Mouse (Mus musculus): ENCODE measurements around the gene Egfr. TPM values are rescaled to one million over a fixed set of nuclear protein-coding genes. Genes with fewer than 3 reads are reported as not detected.

Egfr gene
- total RNA-seq (2022): 10 to 100 TPM in 1 of 4 experiments, 1 to 10 TPM in 3; 7.5 to 11.6 (median 9.4) TPM

GRCm38 (mm10) chr11:16752007-16752348 is at the start of gene Egfr:
Gene Egfr (plus strand): TSS chr11:16752203.
- DNase-seq: peak; percentile 45

- DNase-seq: no peak
These were observed 48.8 kb upstream of the Egfr start for GRCm38 (mm10) chr11:16703221-16703620.

GRCm38 (mm10) chr11:16735083-16735644 is 16.8 kb upstream of the Egfr start:
- no peak for DNase-seq

DNA sequence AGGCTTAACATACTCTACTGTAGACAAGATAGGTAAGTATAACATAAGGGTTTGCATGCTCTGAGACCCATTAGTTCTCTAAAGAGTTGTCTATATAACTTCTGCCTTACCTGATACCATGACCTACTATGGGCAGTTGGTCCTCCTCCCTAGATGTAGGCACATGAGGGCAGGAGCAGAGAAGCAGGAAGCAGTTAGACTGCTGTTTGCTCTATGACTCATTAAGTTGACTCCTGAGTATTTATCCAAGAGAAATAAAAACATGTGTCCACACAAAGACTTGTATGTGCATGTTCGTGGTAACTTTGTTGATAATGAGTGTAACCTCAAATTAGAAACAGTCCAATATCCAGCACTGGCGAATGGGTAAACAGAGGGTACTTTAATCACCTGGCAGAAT is 14.7 kb upstream of the Egfr start:
- no peak for DNase-seq

- DNase-seq: no peak
These were observed 13.3 kb upstream of the Egfr start for GRCm38 (mm10) chr11:16738691-16739090.

GRCm38 (mm10) chr11:16739155-16739554 is 12.8 kb upstream of the Egfr start:
- no peak for DNase-seq

DNA sequence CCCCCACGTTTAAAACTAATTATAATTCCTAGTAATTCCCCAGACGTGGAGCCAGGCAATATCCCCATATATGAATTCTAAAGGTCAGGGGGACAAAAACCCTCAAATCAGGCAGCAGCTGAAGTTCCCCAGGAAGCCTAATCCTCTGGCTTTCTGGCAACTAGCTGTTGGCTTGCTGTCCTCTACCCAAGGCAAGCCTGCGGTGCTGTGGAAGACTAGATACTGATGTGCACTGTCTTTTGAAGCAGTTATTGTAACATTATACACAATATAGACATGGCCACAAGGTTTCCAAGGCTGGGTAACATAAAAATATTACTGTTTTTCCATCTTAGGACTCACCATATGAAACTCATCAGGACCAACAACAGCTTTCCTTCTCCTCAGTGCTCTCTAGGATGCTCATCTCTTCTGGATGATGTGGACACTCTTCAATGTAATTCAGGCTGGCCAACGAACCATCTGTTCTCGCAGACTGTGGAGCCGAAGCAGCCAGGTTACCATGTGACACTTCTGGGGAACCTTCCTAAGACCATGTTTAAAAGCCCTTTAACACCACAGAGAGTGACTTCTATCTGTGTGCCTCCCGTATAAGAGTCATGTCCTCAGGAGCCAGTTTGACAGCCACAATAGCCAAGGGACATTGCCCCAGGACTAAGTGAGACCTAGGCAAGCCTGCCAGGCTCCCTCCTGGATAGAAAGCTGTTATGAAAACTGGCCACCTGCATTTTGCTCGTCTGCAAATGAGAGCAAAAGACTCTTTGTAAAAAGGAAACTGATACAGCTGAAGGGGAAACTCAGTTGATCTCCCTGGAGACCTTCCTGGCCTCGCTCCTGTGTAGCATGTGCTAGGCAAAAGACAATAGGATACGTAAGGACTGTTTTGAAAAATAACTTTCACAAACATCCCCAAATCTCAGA is 11.1 kb upstream of the Egfr start:
- no peak for DNase-seq

- DNase-seq: no peak
These were observed 9.8 kb upstream of the Egfr start for GRCm38 (mm10) chr11:16742251-16742650.

DNA sequence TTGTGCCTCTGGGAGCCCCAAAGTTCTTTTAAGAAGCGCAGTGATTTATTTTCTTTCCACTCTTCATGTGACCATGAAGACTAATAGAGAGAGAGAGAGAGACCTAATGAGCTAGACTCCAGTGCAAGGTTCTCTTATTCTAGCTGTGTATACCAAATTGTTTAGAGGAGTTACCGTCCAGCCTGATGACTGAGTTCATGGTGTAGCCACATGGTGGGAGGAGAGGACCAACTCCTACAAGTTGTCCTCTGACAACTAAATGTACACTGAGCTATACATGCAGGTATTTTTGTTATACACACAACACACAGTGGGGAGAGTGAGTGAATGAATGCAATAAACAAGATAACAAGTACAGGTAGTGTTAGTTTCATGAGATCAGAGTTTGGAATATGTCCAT is 9.2 kb upstream of the Egfr start:
- DNase-seq: no peak

GRCm38 (mm10) chr11:16751457-16751982 is 483 bp upstream of the Egfr start:
- DNase-seq: no peak

- DNase-seq: no peak
These were observed 548 bp downstream of the Egfr start for GRCm38 (mm10) chr11:16752349-16753153.

DNA sequence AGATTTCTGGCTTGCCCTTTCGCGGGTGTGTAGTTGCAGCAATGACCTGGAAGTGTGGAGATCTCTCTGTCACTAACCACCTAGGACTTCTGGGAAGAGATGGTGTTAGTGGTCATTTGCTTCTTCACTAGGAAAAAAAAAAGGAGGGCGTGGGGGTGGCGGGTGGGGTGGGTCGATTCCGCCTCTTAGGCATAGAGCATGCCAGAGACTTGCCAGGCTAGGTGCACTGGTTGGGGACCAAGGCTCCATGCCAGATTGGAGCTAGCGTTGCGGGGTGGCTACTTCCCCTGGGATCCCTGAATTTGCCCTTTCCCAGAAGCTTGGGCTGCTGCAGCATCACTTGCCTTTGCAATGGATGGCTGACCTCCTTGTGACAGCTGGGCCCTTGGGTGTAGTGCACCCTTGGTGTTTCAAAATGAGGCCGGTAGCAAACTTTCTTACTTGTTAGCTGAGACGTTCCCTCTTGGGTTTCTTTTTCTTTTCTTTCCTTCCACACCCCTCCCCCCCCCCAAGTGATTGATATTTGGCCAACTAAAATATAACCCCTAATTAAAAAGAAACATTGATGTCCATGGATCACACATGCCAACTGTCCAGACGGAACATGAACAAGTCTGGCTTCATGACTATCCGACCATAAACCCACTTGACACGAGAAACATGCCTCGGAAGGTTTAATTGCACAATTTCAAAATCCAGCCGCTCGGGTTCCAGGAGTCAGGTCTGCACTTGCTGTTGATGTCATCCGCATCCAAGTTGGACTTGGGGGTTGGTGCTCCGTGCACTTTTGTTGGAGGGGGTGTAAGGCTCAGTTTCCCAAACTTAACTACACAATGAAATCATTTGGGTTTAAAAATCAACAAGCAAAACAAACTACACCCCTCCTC is 1.4 kb downstream of the Egfr start:
- DNase-seq: no peak

- no peak for DNase-seq
These were observed 7.9 kb downstream of the Egfr start for GRCm38 (mm10) chr11:16759930-16760329.

DNA sequence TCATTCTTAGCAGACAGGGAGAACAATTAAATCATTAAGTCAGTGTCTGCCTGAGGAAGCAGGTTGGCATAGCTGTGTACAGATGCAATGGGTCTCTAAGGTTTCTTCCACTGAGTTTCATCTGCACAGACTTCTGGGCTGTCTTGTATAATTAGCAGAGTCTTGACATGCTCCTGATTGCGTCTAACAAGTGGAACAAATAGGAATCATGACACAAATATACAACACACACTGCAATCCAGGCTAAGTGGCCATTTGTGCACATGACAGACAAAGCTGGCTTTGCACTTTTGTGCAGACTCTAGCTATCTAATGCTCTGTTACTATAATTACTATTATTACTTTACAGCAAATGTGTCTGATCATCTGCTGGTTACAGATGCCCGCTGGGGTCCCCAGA is 9.2 kb downstream of the Egfr start:
- no peak for DNase-seq

DNA sequence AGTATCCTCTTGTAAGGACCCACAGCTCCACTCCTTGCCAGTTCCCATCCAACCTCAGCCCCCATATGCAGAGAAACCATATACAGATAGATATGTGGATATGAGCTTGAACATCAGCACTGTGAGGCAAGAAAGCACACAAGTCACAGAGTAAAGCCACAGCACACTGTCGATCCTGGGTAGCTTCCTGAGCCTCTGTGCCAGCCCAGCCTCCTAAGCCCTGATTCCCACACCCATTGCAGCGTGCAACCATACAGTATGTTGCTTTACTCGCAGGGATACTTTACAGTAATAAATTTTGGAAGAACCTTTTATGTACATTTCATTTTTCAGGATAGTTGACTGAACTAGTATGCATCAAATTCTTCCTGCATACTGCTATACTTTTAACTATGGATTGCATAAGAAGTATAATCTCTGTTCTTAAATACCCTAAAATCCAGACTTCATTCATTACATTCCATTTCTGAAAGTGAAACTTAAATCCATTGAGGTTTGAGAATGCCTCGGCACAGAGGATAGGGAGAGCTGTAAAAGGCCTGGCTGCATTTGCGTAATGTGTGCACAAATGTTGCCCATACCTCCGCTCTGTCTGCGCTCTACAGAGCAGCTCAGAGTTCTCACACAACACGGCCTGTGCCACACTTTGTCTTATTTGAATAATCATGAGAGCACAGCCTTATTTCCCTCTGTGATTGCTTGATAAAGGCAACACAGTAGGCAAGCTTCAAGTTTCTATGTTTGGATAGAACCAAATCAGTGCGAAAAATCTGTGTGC is 14.2 kb downstream of the Egfr start:
- no peak for DNase-seq

DNA sequence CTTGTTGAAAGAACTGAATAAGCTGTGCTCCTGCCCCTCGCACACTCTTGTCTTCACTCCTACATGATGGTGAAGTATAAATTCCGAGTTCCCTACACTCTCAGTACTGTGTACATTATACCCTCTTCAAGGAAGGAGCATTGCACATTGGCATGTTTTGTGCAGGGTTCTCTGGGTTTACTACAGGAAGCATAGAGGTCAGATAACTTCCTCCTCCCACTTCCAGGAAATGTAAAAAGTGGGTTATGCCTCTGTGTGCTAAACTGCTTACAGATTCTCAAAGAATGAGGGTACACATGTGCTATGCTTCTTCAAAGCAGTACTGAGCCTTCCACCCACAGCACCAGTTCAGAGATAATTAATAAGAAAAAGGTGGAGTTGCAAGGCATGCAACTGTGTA is 16.0 kb downstream of the Egfr start:
- DNase-seq: no peak

DNA sequence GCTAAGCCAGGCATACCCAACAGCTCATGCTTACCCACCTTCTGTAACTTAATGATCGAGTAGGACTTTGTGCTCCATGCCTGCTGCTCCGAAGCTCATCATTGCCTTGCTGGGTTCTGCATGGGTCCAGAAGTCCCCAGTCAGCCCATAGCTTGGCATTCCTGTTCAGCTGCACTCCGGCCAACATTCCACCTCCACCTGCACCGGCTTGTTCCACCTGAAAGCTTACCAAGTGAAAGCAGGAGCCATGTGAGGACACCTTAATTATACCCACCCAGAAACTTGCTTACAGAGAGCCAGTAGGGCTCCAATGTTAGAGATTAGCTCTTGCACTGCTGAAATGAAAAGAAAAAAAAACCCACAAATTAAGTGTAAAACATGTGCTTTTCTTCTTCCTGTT is 17.3 kb downstream of the Egfr start:
- no peak for DNase-seq

GRCm38 (mm10) chr11:16769709-16770303 is 17.8 kb downstream of the Egfr start:
- DNase-seq: no peak

DNA sequence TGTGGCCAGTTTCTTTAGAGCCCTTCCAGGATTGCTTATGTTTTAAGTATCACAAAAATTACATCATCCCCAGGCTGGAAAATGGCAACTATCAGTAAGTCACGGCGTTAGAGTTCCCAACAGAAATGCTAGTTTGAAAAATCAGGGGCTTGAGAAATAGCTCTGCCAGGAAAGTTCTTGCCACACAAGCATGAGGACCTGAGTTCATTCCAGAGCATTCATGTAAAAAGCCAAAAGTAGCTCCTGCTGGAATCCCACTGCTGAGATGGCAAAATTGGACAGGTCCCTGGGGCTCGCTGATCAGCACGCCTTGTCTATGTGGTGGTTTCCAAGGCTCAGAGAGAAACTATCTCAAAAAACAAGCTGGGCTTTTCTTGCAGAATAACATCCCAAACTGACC is 19.0 kb downstream of the Egfr start:
- DNase-seq: no peak

DNA sequence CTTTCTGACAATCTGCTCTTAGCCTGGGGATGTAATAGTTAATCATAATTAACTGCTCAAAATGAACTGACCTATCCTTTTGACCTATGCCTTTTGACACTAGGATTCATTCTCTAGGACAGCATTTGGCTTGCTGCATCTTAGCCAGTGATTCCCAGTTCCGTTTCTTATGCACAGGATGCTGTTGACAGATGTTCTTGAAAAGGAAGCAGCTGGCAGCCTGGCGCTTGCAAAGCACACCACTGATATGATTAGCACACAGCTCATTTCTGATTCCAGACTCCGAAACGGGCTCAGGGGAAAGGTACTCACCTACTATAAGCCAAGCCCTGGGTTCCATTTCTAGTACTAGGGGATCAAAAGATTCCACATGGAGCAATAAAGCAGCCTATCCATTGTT is 20.7 kb downstream of the Egfr start:
- no peak for DNase-seq

GRCm38 (mm10) chr11:16776967-16777366 is 25.0 kb downstream of the Egfr start:
- DNase-seq: no peak

All from adrenal gland, adult 8-10 months (tissue).